Mouse (Mus musculus) kidney, postnatal 10 days (tissue): ENCODE measurements around the gene Olfr203.
"Not testable (repeated sequence)": the region's sequence is repeated elsewhere in the genome, so short reads cannot be mapped to it uniquely, and the experiment has no call there.

Experiments used
- DNase-seq: peaks from one replicate; pipeline ENCODE4 v3.0.0; 2021; ENCODE audit warnings: mixed read lengths

The Olfr203 gene

DNA sequence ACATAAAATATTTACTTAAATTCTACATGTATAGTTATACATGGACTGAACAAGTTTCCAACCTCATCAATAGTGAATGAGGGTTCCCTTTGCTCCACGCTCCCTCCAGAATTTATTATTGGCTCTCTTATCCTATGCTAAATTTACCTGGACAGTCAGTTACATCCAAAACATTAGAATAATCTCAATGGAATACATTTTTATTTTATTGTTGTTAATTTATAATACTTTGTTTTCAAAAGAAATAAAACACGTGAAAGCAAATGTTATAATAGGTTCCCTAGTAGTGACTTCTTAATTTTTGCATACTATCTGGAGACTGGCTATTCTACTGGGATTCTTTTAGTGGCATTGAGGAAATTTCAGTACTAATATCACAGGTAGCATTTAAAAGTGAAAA is at the start of gene Olfr203:
Olfr203 (plus strand) TSS at position 301 of the 400 bp plus-strand sequence.
- DNase-seq, result no peak

DNA sequence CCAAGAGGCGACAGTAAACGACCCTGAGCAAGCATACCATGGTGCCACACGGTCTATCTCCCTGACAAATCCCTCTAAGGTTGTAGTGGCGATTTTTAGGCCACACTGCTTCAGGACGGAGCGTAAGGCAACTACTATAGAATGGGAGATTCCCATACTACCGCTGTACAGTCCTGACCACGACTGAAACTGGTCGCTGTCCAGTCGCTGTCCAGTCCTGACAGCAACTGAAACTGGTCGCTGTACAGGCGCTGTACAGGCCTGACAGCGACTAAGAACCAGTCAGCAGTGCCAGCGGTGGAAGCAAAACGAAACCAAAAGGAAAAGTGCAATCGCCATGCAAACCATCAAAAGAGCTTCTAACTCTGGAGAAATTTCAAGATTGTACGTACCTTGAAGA is 49.0 kb upstream of the Olfr203 start:
- no peak for DNase-seq

DNA sequence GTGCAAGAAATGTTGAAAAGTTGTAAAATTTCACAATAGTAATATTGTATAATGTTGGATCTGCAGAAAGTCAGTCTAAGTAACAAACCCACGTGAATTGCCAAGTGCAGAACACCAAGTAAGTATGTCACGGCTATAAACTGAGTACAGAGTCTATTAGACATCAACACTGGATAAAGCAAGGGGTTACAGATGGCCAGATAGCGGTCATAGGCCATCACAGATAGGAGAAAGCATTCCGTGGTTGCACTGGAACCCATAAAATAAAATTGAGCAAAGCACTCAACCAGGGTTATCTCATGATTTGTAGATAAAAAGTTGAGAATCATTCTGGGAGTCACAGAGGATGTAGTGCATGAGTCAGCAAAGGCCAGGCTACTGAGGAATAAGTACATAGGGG is 29.6 kb upstream of the Olfr203 start:
- DNase-seq, result not testable (repeated sequence)

DNA sequence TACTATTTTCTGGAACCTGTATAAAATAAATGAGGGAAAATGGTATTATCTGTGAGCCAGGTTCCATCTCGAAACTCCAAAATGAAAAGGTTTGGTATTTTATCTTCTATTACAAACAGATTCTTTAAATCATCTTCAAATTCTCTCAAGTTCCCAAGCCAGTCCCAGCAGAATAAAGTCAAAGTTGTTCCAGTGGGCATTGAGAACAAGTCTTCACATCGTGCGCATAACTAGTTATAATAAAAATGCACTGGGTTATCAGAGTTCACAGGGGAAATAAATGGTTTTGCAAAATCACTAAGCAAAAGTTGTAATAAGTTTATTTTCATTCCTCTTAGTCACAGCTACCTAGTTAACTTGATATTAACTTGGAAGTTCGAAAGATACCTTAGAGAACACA is 26.1 kb upstream of the Olfr203 start, which contains the start of gene Olfr201:
Olfr201 (minus strand) TSS at position 101 of the 400 bp plus-strand sequence.
- not testable (repeated sequence) for DNase-seq

DNA sequence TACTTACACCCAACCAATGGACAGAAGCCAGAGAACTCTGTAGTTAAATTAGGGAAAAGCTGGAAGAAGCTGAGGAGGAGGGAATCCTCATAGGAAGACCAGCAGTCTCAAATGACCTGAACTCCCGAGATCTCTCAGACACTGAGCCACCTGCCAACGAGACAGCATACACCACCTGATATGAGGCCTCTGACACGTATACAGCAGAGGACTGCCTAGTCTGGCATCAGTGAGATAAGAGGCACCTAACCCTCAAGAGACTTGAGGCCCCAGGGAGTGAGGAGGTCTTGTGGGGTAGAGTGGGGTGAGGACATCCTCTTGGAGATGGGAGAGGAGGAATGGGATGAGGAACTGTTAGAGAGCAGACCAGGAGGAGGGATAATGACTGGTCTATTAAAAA is 18.1 kb upstream of the Olfr203 start:
- no peak for DNase-seq

DNA sequence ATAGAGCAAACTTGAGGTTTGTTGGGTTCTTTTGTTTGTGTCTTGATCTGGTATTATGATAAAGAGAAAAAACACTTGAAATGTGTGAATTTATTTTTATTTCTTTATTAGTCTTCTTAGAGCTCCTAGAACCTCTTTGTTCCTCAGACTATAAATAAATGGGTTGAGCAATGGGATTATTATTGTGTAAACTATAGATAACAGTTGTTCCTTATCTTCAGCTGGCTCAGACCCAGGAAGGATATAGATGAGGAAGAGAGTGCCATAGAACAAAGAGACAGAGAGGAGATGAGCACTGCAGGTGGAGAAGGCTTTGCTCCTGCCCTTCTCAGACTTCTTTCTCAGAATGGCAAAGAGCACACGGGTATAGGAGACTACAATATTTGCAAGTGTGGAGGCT is 15.2 kb upstream of the Olfr203 start:
- DNase-seq, result no peak

DNA sequence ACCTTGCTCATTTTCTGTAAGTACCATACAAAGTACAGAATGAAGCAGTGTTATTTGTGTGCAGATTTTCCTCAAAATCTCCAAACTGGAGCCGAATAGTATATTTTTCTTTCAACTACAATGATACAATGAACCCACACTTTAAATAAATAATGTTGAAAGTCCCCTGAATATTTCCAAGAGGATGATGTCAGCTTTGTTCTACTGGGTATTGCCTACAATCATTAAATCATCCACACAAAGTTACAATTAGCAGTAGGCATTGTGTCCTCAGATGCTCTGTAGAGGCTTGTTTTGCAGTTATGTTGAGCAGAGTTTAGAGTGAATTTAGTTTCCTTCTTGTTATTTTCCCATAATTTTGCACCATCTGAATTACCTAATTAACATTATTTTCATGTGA is 12.0 kb upstream of the Olfr203 start, which contains the start of gene Olfr202:
Olfr202 (minus strand) TSS at position 101 of the 400 bp plus-strand sequence.
- no peak for DNase-seq

DNA sequence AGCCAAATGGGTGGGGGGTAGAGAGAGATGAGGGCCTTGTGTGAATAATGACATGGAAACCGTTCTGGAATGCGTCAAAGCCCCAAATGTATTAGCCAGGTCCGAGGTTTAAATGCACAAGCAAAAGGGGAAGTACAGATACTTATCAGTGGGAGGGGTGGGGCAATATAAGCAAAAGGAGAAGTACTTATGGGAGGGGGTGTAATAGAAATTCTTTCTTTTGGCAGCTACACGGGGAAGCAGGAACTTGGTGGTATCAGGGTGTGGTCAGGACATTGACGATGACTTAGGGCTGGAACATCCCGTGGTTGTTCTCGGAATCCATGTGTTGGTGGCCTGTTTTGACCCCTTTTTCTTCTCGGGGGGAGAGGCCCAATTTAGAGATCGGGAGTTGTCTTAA is 11.1 kb upstream of the Olfr203 start:
- DNase-seq, result not testable (repeated sequence)

DNA sequence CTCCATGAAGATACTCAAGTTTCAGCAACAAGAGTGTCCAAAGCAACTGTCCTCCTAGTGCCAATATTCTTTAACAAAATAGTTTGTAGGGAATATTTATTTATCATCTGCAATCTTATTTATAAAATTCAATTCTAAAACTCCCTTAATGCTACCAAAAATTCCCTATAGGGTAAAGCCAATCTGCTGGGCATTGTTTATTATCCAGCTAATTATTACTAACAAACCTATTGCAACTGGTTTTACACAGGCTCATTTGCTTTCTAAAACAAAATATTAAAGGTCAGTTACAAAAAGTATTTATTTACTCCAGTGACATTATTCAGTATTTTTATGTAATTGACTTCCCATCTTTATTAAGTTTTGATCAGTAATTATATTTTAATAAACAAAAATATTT is 19.5 kb downstream of the Olfr203 start, which contains the start of gene Olfr204:
Olfr204 (minus strand) TSS at position 101 of the 400 bp plus-strand sequence.
- no peak for DNase-seq

DNA sequence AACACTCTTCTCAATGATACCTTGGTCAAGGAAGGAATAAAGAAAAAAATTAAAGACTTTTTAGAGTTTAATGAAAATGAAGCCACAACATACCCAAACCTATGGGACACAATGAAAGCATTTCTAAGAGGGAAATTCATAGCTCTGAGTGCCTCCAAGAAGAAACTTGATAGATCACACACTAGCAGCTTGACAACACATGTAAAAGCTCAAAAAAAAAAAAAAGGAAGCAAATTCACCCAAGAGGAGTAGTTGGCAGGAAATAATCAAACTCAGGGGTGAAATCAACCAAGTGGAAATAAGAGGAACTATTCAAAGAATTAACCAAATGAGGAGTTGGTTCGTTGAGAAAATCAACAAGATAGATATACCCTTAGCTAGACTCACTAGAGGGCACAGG is 24.6 kb downstream of the Olfr203 start:
- not testable (repeated sequence) for DNase-seq

DNA sequence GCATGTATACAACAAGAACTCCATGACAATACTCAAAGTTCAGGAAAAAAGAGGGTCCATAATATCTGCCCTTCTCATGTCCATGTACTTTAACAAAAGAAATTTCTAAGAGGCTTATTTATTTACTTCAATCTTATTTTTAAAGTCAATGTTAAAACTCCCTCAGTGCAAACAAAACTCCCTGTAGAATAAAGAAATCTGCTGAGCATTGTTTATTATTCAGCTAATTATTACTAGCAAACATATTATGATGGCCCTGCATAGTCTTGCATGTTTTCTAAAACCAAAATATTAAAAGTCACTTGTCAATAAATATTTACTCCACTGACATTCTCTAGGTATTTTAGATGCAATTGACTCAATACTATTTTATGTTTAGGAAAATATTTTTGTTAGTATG is 32.4 kb downstream of the Olfr203 start, which contains the start of gene Olfr205:
Olfr205 (minus strand) TSS at position 101 of the 400 bp plus-strand sequence.
- no peak for DNase-seq

DNA sequence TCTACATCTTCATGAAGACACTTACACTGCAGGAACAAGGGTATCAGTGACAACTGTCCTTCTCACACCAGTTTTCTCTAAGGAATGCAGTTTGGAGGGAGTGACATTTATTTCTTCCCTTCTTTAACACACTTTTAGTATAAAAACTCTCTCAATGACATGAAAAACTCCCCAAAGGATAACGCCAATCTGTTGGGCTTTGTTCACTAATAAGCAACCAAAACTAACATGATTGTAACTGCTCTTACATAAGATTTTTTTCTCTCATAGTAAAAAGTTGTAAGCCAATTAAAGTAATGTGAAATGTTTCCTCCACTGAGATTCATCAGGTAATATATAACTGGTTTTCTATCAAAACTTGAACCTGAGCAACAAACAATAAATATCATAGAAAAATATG is 50.5 kb downstream of the Olfr203 start, which contains the start of gene Olfr206:
Olfr206 (minus strand) TSS at position 101 of the 400 bp plus-strand sequence.
- no peak for DNase-seq
